In the genomic region with DNA sequence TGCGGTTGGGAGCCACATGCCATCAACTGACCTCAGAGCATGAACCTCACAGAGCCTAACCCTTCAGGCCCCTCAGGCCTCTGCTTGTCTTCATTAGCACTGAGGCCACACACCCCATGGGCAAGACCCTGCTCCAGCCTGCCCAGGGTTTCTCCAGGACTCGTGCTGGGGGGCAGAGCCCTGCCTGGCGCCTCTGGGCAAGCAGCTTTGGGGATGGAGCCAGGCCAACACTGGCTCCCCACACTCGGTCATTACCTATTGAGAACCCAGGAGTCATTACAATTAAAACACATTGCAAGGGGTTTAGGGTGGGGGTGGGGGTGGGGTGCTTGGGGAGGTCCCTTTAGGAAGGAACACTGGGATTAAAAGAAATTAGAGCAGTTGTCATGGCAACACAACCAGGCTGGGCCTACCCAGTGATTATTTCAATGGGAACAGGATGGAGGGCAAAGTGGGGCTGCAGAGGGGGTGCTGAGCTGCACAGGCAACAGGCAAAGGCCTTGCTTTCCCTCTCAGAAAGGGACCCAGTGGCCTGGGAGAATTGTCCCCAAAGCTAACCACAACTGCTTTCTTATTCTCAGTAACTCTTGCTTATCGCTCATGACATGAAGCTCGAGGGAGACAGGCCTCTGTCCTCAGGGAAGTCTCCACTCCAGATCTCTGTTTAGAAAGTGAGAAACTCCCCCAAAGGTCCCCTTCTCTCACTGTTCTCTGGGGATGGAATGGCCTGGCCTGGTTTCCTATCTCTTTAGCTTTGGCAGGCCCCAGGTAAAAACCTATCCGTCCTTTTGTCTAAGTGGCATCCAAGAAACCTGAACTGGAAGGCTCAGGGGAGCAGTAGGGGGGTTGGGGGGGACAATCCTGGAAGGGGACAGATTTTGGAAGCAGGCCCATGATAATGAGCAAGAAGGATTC, we compare ENCODE assay signal across 10 mouse cellular contexts.
DNase-seq lines count a peak whose midpoint lies in the region; ATAC-seq and TF ChIP-seq lines count a peak whose summit lies in the region.
"Had no signal": no experiment of that assay in that cellular context is flagged by ENCODE, and none has a peak within 500 bp of the region (broad histone marks: within the 10 kb centered on the region; RNA-seq: fewer than 3 reads in every experiment).

No protein-coding gene starts in this region.

- no peak for TF ChIP-seq EP300 in liver, postnatal 0 days (IDR thresholded peaks at IDR 0.05; ENCODE audit: low read depth)

- no peaks in the 10 kb centered on the region for H3K9me3 ChIP-seq in liver, postnatal 0 days (ENCODE audit: low read length)
- H3K9me3 ChIP-seq: liver, embryonic 15.5 days had no signal

- peak; percentile 38 to 56 for DNase-seq in frontal cortex, adult 2 months (ENCODE audit: extremely low spot score in 1 of 2, low spot score in 1 of 2)
- no peak for DNase-seq in frontal cortex, postnatal 25 days (ENCODE audit: low spot score in 2 of 2)
- DNase-seq in frontal cortex, postnatal 36 days (ENCODE audit: low spot score in 2 of 2) = peak; percentile 15 to 46
- peak; percentile 31 to 60 for DNase-seq in left cerebral cortex, postnatal 25 days (ENCODE audit: low spot score in 2 of 2)
- DNase-seq in right cerebral cortex, adult 18-20 months = peak; percentile 37
- DNase-seq in MN1 (ENCODE audit: low spot score) = no peak
- no peak for DNase-seq in lung, adult 2 months
- no peak for DNase-seq in liver, postnatal 0 days

- no peaks in the 10 kb centered on the region for H3K27me3 ChIP-seq in liver, postnatal 0 days (ENCODE audit: insufficient read depth, low read length)
- H3K27me3 ChIP-seq: liver, embryonic 15.5 days had no signal

- no peaks in the 10 kb centered on the region for H3K36me3 ChIP-seq in liver, postnatal 0 days (replicated peaks; ENCODE audit: insufficient read depth, low read length)
- H3K36me3 ChIP-seq: liver, embryonic 15.5 days had no signal

- no peak overlapping the region for H3K4me3 ChIP-seq in lung, adult 2 months (replicated peaks; ENCODE audit: extremely low read depth, low read depth, low read length)
- no peak overlapping the region for H3K4me3 ChIP-seq in liver, postnatal 0 days (ENCODE audit: low read depth, low read length)
- H3K4me3 ChIP-seq: erythroblast, embryonic 14.5 days; liver, embryonic 15.5 days had no signal

- no peak for ATAC-seq in liver, postnatal 0 days

- intact Hi-C loops in left cerebral cortex, postnatal 25 days (cut with DNase I) = no loop called here

- 95% methylated on average over 7 of the region's 7 CpGs for WGBS in lung, adult 2 months
- WGBS in liver, postnatal 0 days (ENCODE audit: insufficient replicate concordance) = 65% methylated on average over 7 of the region's 7 CpGs

- H3K9ac ChIP-seq in liver, postnatal 0 days (replicated peaks) = no peak overlapping the region
- H3K9ac ChIP-seq: liver, embryonic 15.5 days had no signal

- no peak overlapping the region for H3K4me2 ChIP-seq in liver, postnatal 0 days (ENCODE audit: low read depth, low read length)
- H3K4me2 ChIP-seq: liver, embryonic 15.5 days had no signal

- no peak for TF ChIP-seq POLR2A in lung, adult 2 months (IDR thresholded peaks at IDR 0.05; ENCODE audit: borderline replicate concordance, extremely low read depth, low read depth, low read length)

- H3K4me1 ChIP-seq in lung, adult 2 months (ENCODE audit: control insufficient read depth, insufficient read depth, low read length) = no peaks in the 10 kb centered on the region
- H3K4me1 ChIP-seq in liver, postnatal 0 days (ENCODE audit: insufficient read depth) = no peaks in the 10 kb centered on the region
- H3K4me1 ChIP-seq: liver, embryonic 15.5 days had no signal

- no peak for TF ChIP-seq CTCF in lung, adult 2 months (IDR thresholded peaks at IDR 0.05; ENCODE audit: insufficient read depth, low read length)
- TF ChIP-seq CTCF in liver, postnatal 0 days (IDR thresholded peaks at IDR 0.05; ENCODE audit: low read depth) = no peak

- no peak overlapping the region for H3K27ac ChIP-seq in liver, postnatal 0 days (ENCODE audit: low read depth)
- H3K27ac ChIP-seq: liver, embryonic 15.5 days had no signal

Comparison
In these comparisons a context has a peak if more than half of its experiments do, and no peak if none do; other contexts are left out.
1. DNase-seq: peak in frontal cortex, adult 2 months (2 of 2), frontal cortex, postnatal 36 days (2 of 2), left cerebral cortex, postnatal 25 days (2 of 2) and right cerebral cortex, adult 18-20 months (single experiment); none in frontal cortex, postnatal 25 days (0 of 2), MN1 (single experiment), lung, adult 2 months (single experiment) and liver, postnatal 0 days (single experiment).